Mouse (Mus musculus) heart, postnatal 0 days (tissue): ENCODE measurements at regions not wholly inside any gene's neighbourhood (a gene's known extent, or its start where the extent isn't known, plus 50 kb on each side); places are given as distances from the start of the nearest gene placed in this dataset.

ENCODE experiments used
- CTCF ChIP-seq: IDR thresholded peaks from 2 replicates; pipeline ENCODE4 v1.5.1; 2016; ENCODE audit warnings: antibody characterized with exemption, control low read depth, low read depth
- EP300 ChIP-seq: IDR thresholded peaks from 2 replicates; pipeline ENCODE4 v1.6.1; 2016; ENCODE audit warnings: antibody characterized with exemption, low read depth

DNA sequence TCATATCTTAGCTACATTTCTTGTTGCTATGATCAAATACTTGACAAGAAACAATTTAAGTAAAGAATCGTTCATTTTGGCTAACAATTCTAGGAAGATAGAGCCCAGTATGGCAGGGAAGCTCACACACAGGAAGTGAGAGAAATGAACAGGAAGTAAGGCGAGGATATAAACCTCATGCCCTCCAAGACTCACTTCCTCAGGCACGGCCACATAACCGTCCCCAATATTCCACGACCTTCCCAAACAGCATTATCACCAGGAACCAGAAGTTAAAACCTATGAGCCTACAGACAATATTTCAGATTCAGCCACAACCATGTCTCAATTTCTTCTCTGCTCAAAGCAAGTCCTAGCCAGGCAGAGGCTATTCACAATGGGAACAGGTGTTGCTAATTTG, 73.8 kb upstream of the Pabpc6 start:
- no peak for TF ChIP-seq EP300
- TF ChIP-seq CTCF, result no peak
